Mouse (Mus musculus): ENCODE measurements at regions not wholly inside any gene's neighbourhood (a gene's known extent, or its start where the extent isn't known, plus 50 kb on each side); places are given as distances from the start of the nearest gene placed in this dataset.

DNA sequence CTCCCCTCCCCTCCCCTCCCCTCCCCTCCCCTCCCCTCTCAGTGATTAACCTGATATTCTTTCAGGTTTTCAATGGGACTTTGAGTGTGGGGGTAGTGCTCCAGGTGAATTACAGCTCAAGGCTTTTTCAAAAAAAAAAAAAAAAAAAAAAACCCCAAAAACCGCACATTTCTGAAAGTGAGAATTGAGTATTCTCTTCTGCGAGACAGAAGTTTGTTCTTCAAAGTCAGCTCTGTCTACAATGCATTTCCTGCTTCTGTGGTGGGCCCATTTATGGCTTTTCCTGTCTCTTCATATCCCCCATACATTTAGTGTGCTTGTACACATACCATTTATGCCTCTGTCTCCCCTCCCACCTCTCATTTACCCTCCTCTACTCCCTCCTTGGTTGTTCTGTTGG lies 81.1 kb upstream of the Cwc22 start:
- Histone ChIP-seq H3K27ac (ENCODE audit: control insufficient read depth, insufficient read depth, low read length) (no peak overlapping the region), H3K27me3 (ENCODE audit: control insufficient read depth, insufficient read depth, low read length) (no peaks in the 10 kb centered on the region), H3K36me3 (ENCODE audit: control insufficient read depth, insufficient read depth, low read length) (no peaks in the 10 kb centered on the region), H3K4me1 (replicated peaks; ENCODE audit: control insufficient read depth, insufficient read depth, low read length) (no peaks in the 10 kb centered on the region; the same call in 1 of the 2 replicates), H3K4me3 (ENCODE audit: control insufficient read depth, insufficient read depth, low read length) (no peak overlapping the region)
- TF ChIP-seq POLR2A (IDR thresholded peaks at IDR 0.05; ENCODE audit: control insufficient read depth, extremely low read depth, insufficient read depth, low read length, poor library complexity) (no peak), CTCF (IDR thresholded peaks at IDR 0.05; ENCODE audit: borderline replicate concordance, control insufficient read depth, extremely low read depth, insufficient read depth, low read length, poor library complexity) (no peak)
- 6% methylated on average over 2 of the region's 2 CpGs for WGBS
- DNase-seq: no peak

DNA sequence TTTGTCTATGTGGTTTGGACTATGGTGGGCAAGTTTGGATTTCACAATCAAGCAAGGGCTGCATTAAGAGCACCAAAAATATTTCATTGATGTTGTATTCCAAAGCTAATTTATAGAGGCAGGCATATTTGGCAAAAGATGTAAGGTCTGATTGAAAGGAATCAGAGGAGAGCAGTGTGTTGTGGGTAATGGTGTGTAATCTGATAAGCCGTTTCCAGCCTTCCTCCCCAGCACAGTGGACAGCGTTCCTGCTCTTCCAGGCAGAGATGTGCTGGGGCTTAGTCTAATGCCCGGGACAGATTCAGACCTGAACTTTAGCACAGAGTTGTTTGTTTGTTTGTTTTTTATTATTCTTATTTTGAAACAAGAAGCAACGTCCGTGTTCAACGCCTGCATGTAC lies 80.6 kb upstream of the Cwc22 start:
- H3K27ac ChIP-seq (ENCODE audit: control insufficient read depth, insufficient read depth, low read length): no peak overlapping the region
- H3K4me3 ChIP-seq (ENCODE audit: control insufficient read depth, insufficient read depth, low read length): no peak overlapping the region
- no peaks in the 10 kb centered on the region for H3K36me3 ChIP-seq (ENCODE audit: control insufficient read depth, insufficient read depth, low read length)
- no peak for TF ChIP-seq CTCF (IDR thresholded peaks at IDR 0.05; ENCODE audit: borderline replicate concordance, control insufficient read depth, extremely low read depth, insufficient read depth, low read length, poor library complexity)
- no peak for TF ChIP-seq POLR2A (IDR thresholded peaks at IDR 0.05; ENCODE audit: control insufficient read depth, extremely low read depth, insufficient read depth, low read length, poor library complexity)
- DNase-seq: no peak
- no peaks in the 10 kb centered on the region; the same call in 1 of the 2 replicates for H3K4me1 ChIP-seq (replicated peaks; ENCODE audit: control insufficient read depth, insufficient read depth, low read length)
- H3K27me3 ChIP-seq (ENCODE audit: control insufficient read depth, insufficient read depth, low read length): no peaks in the 10 kb centered on the region
- 59% methylated on average over 6 of the region's 6 CpGs for WGBS

DNA sequence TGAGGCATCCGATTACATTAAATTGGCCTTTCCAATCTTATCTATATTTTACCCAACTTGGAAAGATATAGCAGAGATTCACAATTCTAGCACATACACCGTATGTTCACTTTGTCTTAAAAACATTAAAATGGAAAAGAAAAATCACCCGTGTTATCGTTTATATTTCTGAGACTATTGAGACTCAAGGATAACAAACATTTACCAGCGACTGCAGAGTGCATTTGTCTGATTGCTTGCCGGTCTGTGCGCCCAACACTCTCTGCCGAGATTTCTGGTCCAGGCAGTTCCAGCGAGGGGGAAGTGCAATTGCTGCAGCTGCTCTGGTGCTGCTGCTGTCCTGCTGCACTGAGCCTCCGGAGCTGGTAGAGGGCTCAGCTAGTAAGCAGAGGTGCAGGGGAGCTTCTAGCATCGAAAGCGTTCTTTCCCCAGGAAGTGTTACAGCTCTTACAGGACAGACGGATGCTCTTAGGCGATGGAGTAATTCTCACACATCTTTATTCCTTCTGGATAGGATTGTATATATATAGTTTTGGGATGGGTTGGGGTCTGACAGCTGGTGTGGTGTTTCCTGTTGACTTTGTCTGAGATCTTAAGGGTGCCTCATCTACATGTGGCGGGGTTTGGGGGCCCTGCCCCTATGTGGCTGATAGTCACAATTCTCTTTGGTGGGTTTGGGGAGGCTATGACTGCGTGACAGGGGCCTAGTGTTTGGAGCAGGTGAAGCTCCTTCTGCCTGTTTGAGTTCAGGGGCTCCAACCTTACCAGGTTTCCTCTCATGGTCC lies 79.7 kb upstream of the Cwc22 start:
- Histone ChIP-seq H3K27me3 (ENCODE audit: control insufficient read depth, insufficient read depth, low read length) (no peaks in the 10 kb centered on the region), H3K4me1 (replicated peaks; ENCODE audit: control insufficient read depth, insufficient read depth, low read length) (no peaks in the 10 kb centered on the region; the same call in 1 of the 2 replicates), H3K4me3 (ENCODE audit: control insufficient read depth, insufficient read depth, low read length) (no peak overlapping the region), H3K27ac (ENCODE audit: control insufficient read depth, insufficient read depth, low read length) (no peak overlapping the region), H3K36me3 (ENCODE audit: control insufficient read depth, insufficient read depth, low read length) (no peaks in the 10 kb centered on the region)
- DNase-seq: no peak
- TF ChIP-seq POLR2A (IDR thresholded peaks at IDR 0.05; ENCODE audit: control insufficient read depth, extremely low read depth, insufficient read depth, low read length, poor library complexity): no peak
- 79% methylated on average over 16 of the region's 16 CpGs for WGBS

DNA sequence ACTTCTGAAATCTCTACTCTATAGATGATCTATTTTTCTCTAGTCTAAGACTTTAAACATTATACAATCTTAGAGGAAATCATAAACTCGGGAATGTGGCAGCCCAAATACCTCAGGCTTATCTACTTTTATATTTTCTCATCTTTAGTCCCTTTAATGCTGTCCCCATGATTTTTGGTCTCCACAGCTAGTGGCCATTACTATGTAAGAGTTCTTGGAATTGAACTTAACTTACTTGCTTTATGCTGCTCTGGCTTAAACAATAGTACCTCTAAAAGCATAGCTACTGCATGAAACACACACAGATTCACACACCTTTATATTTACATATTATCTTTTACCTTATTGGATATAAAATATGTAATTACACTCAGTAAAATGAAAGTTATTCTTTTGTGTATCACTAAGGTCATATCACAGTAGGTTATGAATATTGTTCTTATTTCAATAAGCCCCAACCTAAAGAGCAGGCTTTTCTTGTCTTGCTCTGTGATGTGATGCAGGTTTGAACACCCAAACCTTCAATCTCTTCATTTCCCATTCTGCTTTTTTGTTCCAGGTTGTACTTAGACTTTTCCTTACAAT lies 78.9 kb upstream of the Cwc22 start:
- Histone ChIP-seq H3K4me1 (replicated peaks; ENCODE audit: control insufficient read depth, insufficient read depth, low read length) (no peaks in the 10 kb centered on the region; the same call in 1 of the 2 replicates), H3K27ac (ENCODE audit: control insufficient read depth, insufficient read depth, low read length) (no peak overlapping the region), H3K27me3 (ENCODE audit: control insufficient read depth, insufficient read depth, low read length) (no peaks in the 10 kb centered on the region), H3K36me3 (ENCODE audit: control insufficient read depth, insufficient read depth, low read length) (no peaks in the 10 kb centered on the region), H3K4me3 (ENCODE audit: control insufficient read depth, insufficient read depth, low read length) (no peak overlapping the region)
- WGBS: 75% methylated on average over 1 of the region's 1 CpGs
- no peak for DNase-seq
- no peak for TF ChIP-seq POLR2A (IDR thresholded peaks at IDR 0.05; ENCODE audit: control insufficient read depth, extremely low read depth, insufficient read depth, low read length, poor library complexity)
- TF ChIP-seq CTCF (IDR thresholded peaks at IDR 0.05; ENCODE audit: borderline replicate concordance, control insufficient read depth, extremely low read depth, insufficient read depth, low read length, poor library complexity): no peak

DNA sequence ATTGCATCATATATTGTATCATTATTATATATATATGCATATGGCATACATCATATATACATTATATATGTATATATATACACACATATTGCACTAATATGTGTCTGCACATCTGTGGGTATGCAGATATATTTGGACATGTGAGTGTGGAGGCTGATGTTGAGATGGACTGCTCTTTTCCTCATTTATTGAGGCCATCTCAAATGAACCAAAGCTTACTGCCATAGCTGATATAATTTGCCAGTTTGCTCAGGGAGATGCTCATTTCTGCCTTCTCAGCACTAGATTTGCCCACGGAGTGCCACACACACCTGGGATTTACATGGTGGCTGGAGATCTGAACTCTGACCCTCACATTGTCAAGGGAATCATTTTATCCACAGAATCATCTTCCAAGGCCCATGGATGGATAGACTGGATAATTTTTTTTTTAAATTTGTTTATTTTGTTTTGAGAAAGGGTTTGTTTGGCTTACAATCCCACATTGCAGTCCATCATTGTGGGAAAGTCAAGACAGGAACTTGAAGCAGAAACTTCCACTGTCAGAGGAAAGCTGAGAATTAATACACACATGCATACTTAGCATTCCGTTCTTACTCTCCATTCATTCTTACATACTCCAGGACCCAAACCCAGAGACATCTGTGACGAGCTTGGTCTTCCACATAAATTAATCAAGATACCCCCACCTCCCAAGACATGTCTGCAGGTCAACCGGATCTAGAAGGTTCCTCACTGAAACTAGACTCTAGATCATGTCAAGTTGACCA lies 77.9 kb upstream of the Cwc22 start:
- no peaks in the 10 kb centered on the region; the same call in 1 of the 2 replicates for H3K4me1 ChIP-seq (replicated peaks; ENCODE audit: control insufficient read depth, insufficient read depth, low read length)
- no peaks in the 10 kb centered on the region for H3K27me3 ChIP-seq (ENCODE audit: control insufficient read depth, insufficient read depth, low read length)
- no peak for TF ChIP-seq CTCF (IDR thresholded peaks at IDR 0.05; ENCODE audit: borderline replicate concordance, control insufficient read depth, extremely low read depth, insufficient read depth, low read length, poor library complexity)
- TF ChIP-seq POLR2A (IDR thresholded peaks at IDR 0.05; ENCODE audit: control insufficient read depth, extremely low read depth, insufficient read depth, low read length, poor library complexity): no peak
- H3K36me3 ChIP-seq (ENCODE audit: control insufficient read depth, insufficient read depth, low read length): no peaks in the 10 kb centered on the region
- H3K27ac ChIP-seq (ENCODE audit: control insufficient read depth, insufficient read depth, low read length): no peak overlapping the region
- H3K4me3 ChIP-seq (ENCODE audit: control insufficient read depth, insufficient read depth, low read length): no peak overlapping the region
- no peak for DNase-seq
- WGBS: 85% methylated on average over 4 of the region's 4 CpGs

DNA sequence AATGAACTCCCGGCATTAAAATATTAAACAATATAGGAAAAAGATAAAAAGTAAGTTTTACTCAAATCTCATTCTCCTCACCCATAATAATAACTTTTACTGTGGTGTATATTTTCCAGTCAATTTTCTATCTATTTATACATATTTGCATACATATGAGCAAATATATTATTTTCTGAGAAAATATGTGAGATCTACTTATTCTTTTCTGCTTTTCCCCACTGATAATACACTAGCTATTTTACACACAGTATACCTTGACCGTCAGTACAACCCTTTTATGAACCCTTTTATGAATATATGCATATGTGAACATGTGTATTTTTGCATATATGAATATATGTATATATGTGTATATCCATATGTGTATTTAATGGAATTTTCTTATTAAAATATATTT lies 77.2 kb upstream of the Cwc22 start:
- no peak for DNase-seq
- WGBS: 92% methylated on average over 2 of the region's 2 CpGs
- H3K27ac ChIP-seq (ENCODE audit: control insufficient read depth, insufficient read depth, low read length): no peak overlapping the region
- H3K27me3 ChIP-seq (ENCODE audit: control insufficient read depth, insufficient read depth, low read length): no peaks in the 10 kb centered on the region
- H3K36me3 ChIP-seq (ENCODE audit: control insufficient read depth, insufficient read depth, low read length): no peaks in the 10 kb centered on the region
- TF ChIP-seq CTCF (IDR thresholded peaks at IDR 0.05; ENCODE audit: borderline replicate concordance, control insufficient read depth, extremely low read depth, insufficient read depth, low read length, poor library complexity) (no peak), POLR2A (IDR thresholded peaks at IDR 0.05; ENCODE audit: control insufficient read depth, extremely low read depth, insufficient read depth, low read length, poor library complexity) (no peak)
- no peak overlapping the region for H3K4me3 ChIP-seq (ENCODE audit: control insufficient read depth, insufficient read depth, low read length)
- no peaks in the 10 kb centered on the region; the same call in 1 of the 2 replicates for H3K4me1 ChIP-seq (replicated peaks; ENCODE audit: control insufficient read depth, insufficient read depth, low read length)

All from thymus, adult 2 months (tissue).